Mouse (Mus musculus): ENCODE results near the gene Ppp1r14b. TPM values are rescaled to one million over a fixed set of nuclear protein-coding genes. Genes with fewer than 3 reads are reported as not detected.

Gene Ppp1r14b
- polyA plus RNA-seq, 1 experiment from 2014 or later = 188 TPM

- H3K27me3 ChIP-seq (replicated peaks) = peaks cover 37% of the 10 kb centered on the region
- peaks cover 50% of the 10 kb centered on the region for H3K4me1 ChIP-seq
- H3K4me3 ChIP-seq = no peak overlapping the region
- no peak overlapping the region for H3K27ac ChIP-seq
- no peak overlapping the region for H3K4me2 ChIP-seq
- H3K9ac ChIP-seq = no peak overlapping the region
- ATAC-seq (replicated peaks) = no peak
- H3K9me3 ChIP-seq = no peaks in the 10 kb centered on the region
- 79% methylated on average over 16 of the region's 16 CpGs for WGBS
- H3K36me3 ChIP-seq (replicated peaks) = no peaks in the 10 kb centered on the region
Measured at GRCm38 (mm10) chr19:6937541-6938465, 37.0 kb upstream of the Ppp1r14b start.

- H3K36me3 ChIP-seq (replicated peaks) = no peaks in the 10 kb centered on the region
- no peaks in the 10 kb centered on the region for H3K9me3 ChIP-seq
- H3K4me3 ChIP-seq = peak overlapping the region; percentile 68; the same call in 1 of the 2 replicates
- H3K4me1 ChIP-seq = peaks cover 42% of the 10 kb centered on the region
- peak overlapping the region; percentile 97 for H3K4me2 ChIP-seq
- peak overlapping the region; percentile 31; the same call in 1 of the 2 replicates for H3K9ac ChIP-seq
- no peak for ATAC-seq (replicated peaks)
- 88% methylated on average over 20 of the region's 20 CpGs for WGBS
- H3K27me3 ChIP-seq (replicated peaks) = peaks cover 22% of the 10 kb centered on the region
- H3K27ac ChIP-seq = no peak overlapping the region
Measured at GRCm38 (mm10) chr19:6939106-6940002, 35.4 kb upstream of the Ppp1r14b start.

GRCm38 (mm10) chr19:6940396-6941351, 34.1 kb upstream of the Ppp1r14b start:
- Histone ChIP-seq H3K27me3 (replicated peaks) (peaks cover 11% of the 10 kb centered on the region), H3K4me2 (peak overlapping the region; percentile 97), H3K4me1 (peaks cover 39% of the 10 kb centered on the region), H3K9ac (peak overlapping the region; percentile 90), H3K36me3 (replicated peaks) (no peaks in the 10 kb centered on the region), H3K27ac (peak overlapping the region; percentile 95), H3K9me3 (no peaks in the 10 kb centered on the region), H3K4me3 (peak overlapping the region; percentile 68)
- 20% methylated on average over 29 of the region's 29 CpGs for WGBS
- peak; percentile 38 for ATAC-seq (replicated peaks)

- Histone ChIP-seq H3K4me3 (peak within 1 kb of the TSS; percentile 68), H3K27me3 (replicated peaks) (peaks cover 3% of the 10 kb centered on the region; the same call in 1 of the 2 replicates), H3K9ac (peak within 1 kb of the TSS; percentile 90), H3K36me3 (replicated peaks) (0 out of 2 replicates have a peak, but pooled peaks cover 3% of the 10 kb centered on the region), H3K9me3 (no peaks in the 10 kb centered on the region), H3K4me2 (peak within 1 kb of the TSS; percentile 97), H3K27ac (peak within 1 kb of the TSS; percentile 95), H3K4me1 (peaks cover 39% of the 10 kb centered on the region)
- ATAC-seq (replicated peaks) = peak; percentile 88
- WGBS = under 1% methylated on average over 83 of the region's 83 CpGs
Measured at GRCm38 (mm10) chr19:6941372-6942248, 33.2 kb upstream of the Ppp1r14b start, which contains the start of gene Bad. Gene Bad, plus strand, starts transcription at chr19:6941861.

GRCm38 (mm10) chr19:6942249-6942691, 32.5 kb upstream of the Ppp1r14b start, which contains the start of gene Gpr137:
Gene Gpr137, minus strand, starts transcription at chr19:6942480.
- H3K4me1 ChIP-seq = peaks cover 39% of the 10 kb centered on the region

GRCm38 (mm10) chr19:6942764-6943163, 32.0 kb upstream of the Ppp1r14b start:
- WGBS = 28% methylated on average over 5 of the region's 5 CpGs
- H3K4me1 ChIP-seq = peaks cover 39% of the 10 kb centered on the region

More at GRCm38 (mm10) chr19:6942249-6942691, 32.5 kb upstream of the Ppp1r14b start, which contains the start of gene Gpr137:
- Histone ChIP-seq H3K9ac (peak within 1 kb of the TSS; percentile 90), H3K4me2 (peak within 1 kb of the TSS; percentile 97), H3K27me3 (replicated peaks) (no peaks in the 10 kb centered on the region), H3K4me3 (peak within 1 kb of the TSS; percentile 68), H3K27ac (peak within 1 kb of the TSS; percentile 95), H3K9me3 (no peaks in the 10 kb centered on the region), H3K36me3 (replicated peaks) (0 out of 2 replicates have a peak, but pooled peaks cover 3% of the 10 kb centered on the region)
- peak; percentile 88 for ATAC-seq (replicated peaks)
- under 1% methylated on average over 27 of the region's 27 CpGs for WGBS

GRCm38 (mm10) chr19:6943709-6944108, 31.1 kb upstream of the Ppp1r14b start:
- Histone ChIP-seq H3K27ac (no peak overlapping the region), H3K27me3 (replicated peaks) (no peaks in the 10 kb centered on the region), H3K9ac (no peak overlapping the region), H3K4me3 (no peak overlapping the region), H3K4me1 (peaks cover 34% of the 10 kb centered on the region), H3K4me2 (no peak overlapping the region), H3K9me3 (no peaks in the 10 kb centered on the region), H3K36me3 (replicated peaks) (0 out of 2 replicates have a peak, but pooled peaks cover 3% of the 10 kb centered on the region)
- WGBS = 94% methylated on average over 6 of the region's 6 CpGs
- ATAC-seq (replicated peaks) = no peak

More at GRCm38 (mm10) chr19:6942764-6943163, 32.0 kb upstream of the Ppp1r14b start:
- H3K4me2 ChIP-seq = peak overlapping the region; percentile 97
- H3K9ac ChIP-seq = peak overlapping the region; percentile 90
- 0 out of 2 replicates have a peak, but pooled peaks cover 3% of the 10 kb centered on the region for H3K36me3 ChIP-seq (replicated peaks)
- peak overlapping the region; percentile 95 for H3K27ac ChIP-seq
- no peaks in the 10 kb centered on the region for H3K9me3 ChIP-seq
- peak overlapping the region; percentile 68 for H3K4me3 ChIP-seq
- ATAC-seq (replicated peaks) = peak; percentile 4; the same call in 1 of the 2 replicates
- H3K27me3 ChIP-seq (replicated peaks) = no peaks in the 10 kb centered on the region

- Histone ChIP-seq H3K27ac (no peak overlapping the region), H3K4me1 (peaks cover 26% of the 10 kb centered on the region), H3K27me3 (replicated peaks) (no peaks in the 10 kb centered on the region), H3K9ac (no peak overlapping the region), H3K36me3 (replicated peaks) (0 out of 2 replicates have a peak, but pooled peaks cover 3% of the 10 kb centered on the region), H3K4me3 (no peak overlapping the region), H3K4me2 (no peak overlapping the region), H3K9me3 (no peaks in the 10 kb centered on the region)
- 57% methylated on average over 4 of the region's 4 CpGs for WGBS
- ATAC-seq (replicated peaks) = no peak
Measured at GRCm38 (mm10) chr19:6947742-6948141, 27.0 kb upstream of the Ppp1r14b start.

- no peak overlapping the region for H3K4me2 ChIP-seq
- 0 out of 2 replicates have a peak, but pooled peaks cover 3% of the 10 kb centered on the region for H3K36me3 ChIP-seq (replicated peaks)
- peaks cover 26% of the 10 kb centered on the region for H3K4me1 ChIP-seq
- no peak overlapping the region for H3K27ac ChIP-seq
- no peak for ATAC-seq (replicated peaks)
- H3K9me3 ChIP-seq = no peaks in the 10 kb centered on the region
- WGBS = 83% methylated on average over 4 of the region's 4 CpGs
- no peak overlapping the region for H3K4me3 ChIP-seq
- H3K27me3 ChIP-seq (replicated peaks) = no peaks in the 10 kb centered on the region
- no peak overlapping the region for H3K9ac ChIP-seq
Measured at GRCm38 (mm10) chr19:6948186-6948585, 26.6 kb upstream of the Ppp1r14b start.

- Histone ChIP-seq H3K4me2 (no peak overlapping the region), H3K9me3 (no peaks in the 10 kb centered on the region), H3K27me3 (replicated peaks) (no peaks in the 10 kb centered on the region), H3K36me3 (replicated peaks) (0 out of 2 replicates have a peak, but pooled peaks cover 3% of the 10 kb centered on the region), H3K4me1 (peaks cover 23% of the 10 kb centered on the region), H3K9ac (no peak overlapping the region), H3K27ac (no peak overlapping the region), H3K4me3 (no peak overlapping the region; the same call in 1 of the 2 replicates)
- ATAC-seq (replicated peaks) = no peak
- 89% methylated on average over 5 of the region's 5 CpGs for WGBS
Measured at GRCm38 (mm10) chr19:6949532-6949931, 25.2 kb upstream of the Ppp1r14b start.

Measured in midbrain, embryonic 15.5 days (tissue).